Mouse (Mus musculus) cerebellum, adult 11-12 months (tissue): ENCODE results near the gene Gm10912.
"Not testable (repeated sequence)": the region's sequence is repeated elsewhere in the genome, so short reads cannot be mapped to it uniquely, and the experiment has no call there.

Experiments used
- DNase-seq: peaks from one replicate; pipeline ENCODE4 v3.0.0; 2022

Gm10912 gene

GRCm38 (mm10) chr2:104065526-104065925, at the start of gene Gm10912:
Gene Gm10912 (plus strand): TSS chr2:104065826.
- not testable (repeated sequence) for DNase-seq

GRCm38 (mm10) chr2:104023096-104023495, 42.5 kb upstream of the Gm10912 start:
- no peak for DNase-seq

- no peak for DNase-seq
These were observed 41.0 kb upstream of the Gm10912 start for GRCm38 (mm10) chr2:104024656-104025055.

GRCm38 (mm10) chr2:104027458-104028138, 38.0 kb upstream of the Gm10912 start, which contains the start of gene Fbxo3:
Gene Fbxo3 (plus strand): TSS chr2:104027721.
- DNase-seq = peak; percentile 91

- DNase-seq = no peak
These were observed 37.4 kb upstream of the Gm10912 start, which contains the start of gene 4931422A03Rik for GRCm38 (mm10) chr2:104028139-104028723. Gene 4931422A03Rik (minus strand): TSS chr2:104028361.

GRCm38 (mm10) chr2:104029074-104029473, 36.6 kb upstream of the Gm10912 start:
- no peak for DNase-seq

GRCm38 (mm10) chr2:104030381-104030780, 35.2 kb upstream of the Gm10912 start:
- no peak for DNase-seq

- DNase-seq = no peak
These were observed 33.6 kb upstream of the Gm10912 start for GRCm38 (mm10) chr2:104032056-104032455.

- DNase-seq = peak; percentile 51
These were observed 30.7 kb upstream of the Gm10912 start for GRCm38 (mm10) chr2:104034832-104035472.

GRCm38 (mm10) chr2:104035595-104035994, 30.0 kb upstream of the Gm10912 start:
- DNase-seq = no peak

GRCm38 (mm10) chr2:104036316-104036715, 29.3 kb upstream of the Gm10912 start:
- no peak for DNase-seq

- no peak for DNase-seq
These were observed 27.4 kb upstream of the Gm10912 start for GRCm38 (mm10) chr2:104038236-104038635.

GRCm38 (mm10) chr2:104041632-104042031, 24.0 kb upstream of the Gm10912 start:
- no peak for DNase-seq

GRCm38 (mm10) chr2:104042766-104043165, 22.9 kb upstream of the Gm10912 start:
- no peak for DNase-seq

GRCm38 (mm10) chr2:104043624-104044478, 21.8 kb upstream of the Gm10912 start:
- no peak for DNase-seq

GRCm38 (mm10) chr2:104044479-104045080, 21.0 kb upstream of the Gm10912 start:
- no peak for DNase-seq

- DNase-seq = no peak
These were observed 7.2 kb upstream of the Gm10912 start for GRCm38 (mm10) chr2:104058381-104058780.

GRCm38 (mm10) chr2:104058954-104059353, 6.7 kb upstream of the Gm10912 start:
- no peak for DNase-seq

- no peak for DNase-seq
These were observed 5.8 kb upstream of the Gm10912 start for GRCm38 (mm10) chr2:104059786-104060185.

- no peak for DNase-seq
These were observed 4.6 kb upstream of the Gm10912 start for GRCm38 (mm10) chr2:104060996-104061395.

- DNase-seq = no peak
These were observed 3.0 kb upstream of the Gm10912 start for GRCm38 (mm10) chr2:104062665-104063064.

- no peak for DNase-seq
These were observed 1.5 kb upstream of the Gm10912 start for GRCm38 (mm10) chr2:104064152-104064551.

- DNase-seq = not testable (repeated sequence)
These were observed 2.8 kb downstream of the Gm10912 start, which contains the start of gene Gm10799 for GRCm38 (mm10) chr2:104068450-104068849. Gene Gm10799 (minus strand): TSS chr2:104068550.
